Mouse (Mus musculus) activated CD4-positive, CD25-positive, alpha-beta regulatory T cell, adult 4 months (primary cell): ENCODE results near the gene Dhdds. TPM values are rescaled to one million over a fixed set of nuclear protein-coding genes. Genes with fewer than 3 reads are reported as not detected.

Source experiments
- ATAC-seq: one replicate; pipeline ENCODE4 v1.8.0; 2017
- polyA plus RNA-seq, 2 experiments: library from polyadenylated mRNA; unstranded; fragments of 100-300 nt; shearing (Covaris generic); gene quantifications; one replicate each; pipeline ENCODE4 v1.2.1; 2017

Gene Dhdds
- polyA plus RNA-seq, 2 experiments from 2014 or later, result 16.7 to 20.0 TPM

- no peak for ATAC-seq
These were observed 56.9 kb downstream of the Dhdds start for GRCm38 (mm10) chr4:133943791-133944190.

DNA sequence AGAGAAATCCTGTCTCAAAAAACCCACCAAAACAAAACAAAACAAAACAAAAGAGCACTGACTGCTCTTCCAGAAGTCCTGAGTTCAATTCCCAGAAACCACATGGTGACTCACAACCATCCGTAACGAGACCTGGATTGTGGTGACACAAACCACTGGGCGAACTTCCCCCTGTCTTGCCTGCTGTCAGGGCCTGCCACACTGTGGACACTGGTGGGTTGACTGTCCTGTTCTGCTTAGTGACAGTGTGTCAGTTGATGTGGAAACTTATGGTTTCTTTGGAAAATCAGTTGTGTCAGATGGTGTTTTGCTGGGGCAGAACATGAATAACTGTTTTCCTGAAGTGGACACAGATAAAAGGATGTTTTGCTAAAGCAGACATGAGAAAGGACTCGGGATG, 58.0 kb downstream of the Dhdds start:
- no peak for ATAC-seq

DNA sequence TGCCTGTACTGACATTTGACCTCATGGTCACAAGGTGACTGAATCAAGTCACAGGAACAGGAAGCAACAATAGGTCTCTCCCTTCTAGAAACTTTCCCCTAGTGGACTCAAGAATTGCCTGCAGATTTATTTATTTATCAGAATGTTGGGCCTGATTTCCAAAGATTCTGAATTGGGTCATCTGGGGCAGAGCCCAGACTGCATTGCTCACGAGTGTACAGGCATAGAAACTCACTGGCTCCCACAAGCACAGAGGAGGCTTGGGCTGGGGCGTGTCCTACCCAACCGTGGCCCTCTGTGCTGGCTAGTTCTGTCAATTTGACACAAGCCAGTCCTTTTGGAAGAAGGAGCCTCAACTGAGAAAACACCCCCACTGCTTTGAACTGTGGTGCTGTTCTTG, 59.1 kb downstream of the Dhdds start:
- no peak for ATAC-seq

GRCm38 (mm10) chr4:133940386-133941260, 60.1 kb downstream of the Dhdds start:
- no peak for ATAC-seq

GRCm38 (mm10) chr4:133938077-133938476, 62.6 kb downstream of the Dhdds start:
- no peak for ATAC-seq

- ATAC-seq, result no peak
These were observed 68.9 kb downstream of the Dhdds start for GRCm38 (mm10) chr4:133931785-133932184.

DNA sequence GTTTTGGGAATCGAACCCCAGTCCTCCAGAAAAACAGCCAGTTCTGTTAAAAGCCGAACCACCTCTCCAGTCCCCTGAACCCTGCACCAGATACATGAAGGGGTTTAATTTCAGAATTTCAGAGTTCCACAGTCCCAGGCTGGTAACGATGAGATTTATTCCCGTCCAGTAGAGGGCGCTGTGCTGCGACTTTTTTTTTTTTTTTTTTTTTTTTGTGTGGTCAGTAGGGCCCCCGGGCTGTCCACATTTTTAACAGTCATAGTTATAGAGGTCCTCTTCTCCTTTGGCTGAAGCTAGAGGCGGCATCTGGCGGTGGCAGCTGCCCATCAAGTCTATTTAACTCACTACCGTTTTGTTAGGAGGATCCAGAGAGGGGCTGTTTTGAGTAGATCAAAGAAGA, 69.4 kb downstream of the Dhdds start:
- no peak for ATAC-seq

GRCm38 (mm10) chr4:133929278-133929670, 71.4 kb downstream of the Dhdds start:
- ATAC-seq, result no peak

DNA sequence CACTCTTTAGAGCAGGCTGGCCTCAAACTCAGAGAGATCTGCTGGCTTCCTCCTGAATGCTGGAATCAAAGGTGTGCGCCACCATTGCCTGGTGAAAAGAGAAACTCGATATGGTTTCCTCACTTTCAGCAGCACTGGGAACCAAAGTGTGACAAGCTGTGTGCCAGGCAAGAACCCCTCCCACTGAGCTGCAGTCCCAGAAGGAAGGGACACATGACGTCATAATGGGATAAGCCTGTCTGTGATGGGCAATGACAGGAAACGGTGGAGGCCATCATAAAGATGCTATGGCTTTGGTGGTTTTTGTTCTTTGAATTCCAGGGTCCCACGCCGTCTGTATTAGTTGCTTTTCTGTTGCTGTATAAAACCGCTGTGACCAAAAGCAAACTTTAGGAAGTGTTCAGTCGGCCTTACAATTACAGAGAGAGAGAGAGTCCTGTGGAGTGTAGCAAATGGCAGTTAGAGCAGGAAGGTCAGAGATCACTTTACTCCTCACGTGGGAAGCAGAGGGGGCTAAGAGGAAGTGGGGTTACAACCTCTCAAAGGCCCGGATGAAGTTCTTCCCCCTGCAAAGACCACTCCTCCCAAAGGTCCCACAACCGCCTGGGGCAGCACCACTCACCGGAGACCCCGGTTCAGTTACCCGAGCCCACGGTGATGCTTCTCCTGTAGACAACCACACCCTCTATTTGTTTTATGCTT, 72.0 kb downstream of the Dhdds start:
- no peak for ATAC-seq

DNA sequence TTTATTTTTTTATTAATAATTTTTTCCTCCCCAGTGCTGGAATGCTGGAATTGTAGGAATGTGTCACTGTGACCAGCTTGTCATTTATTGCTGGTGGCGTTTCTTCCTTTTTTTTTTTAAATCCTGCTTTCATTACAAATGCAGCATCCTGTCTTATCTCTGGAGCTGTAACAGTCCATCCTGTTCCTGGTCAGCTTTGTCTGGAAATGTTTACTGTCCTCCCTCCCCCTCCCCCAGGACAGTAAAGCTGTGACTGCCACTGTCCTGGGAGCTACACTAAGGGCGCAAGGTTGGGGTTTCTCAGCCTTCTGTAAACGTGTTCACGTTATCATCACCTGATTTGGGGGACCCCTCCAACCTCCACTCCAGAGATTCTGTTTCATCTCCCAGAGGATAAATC, 75.5 kb downstream of the Dhdds start:
- no peak for ATAC-seq

- ATAC-seq, result no peak
These were observed 77.0 kb downstream of the Dhdds start for GRCm38 (mm10) chr4:133923743-133924142.

Other genes starting within 250 kb of the Dhdds start
- gene Arid1a, start 244.1 kb downstream of the Dhdds start, polyA plus RNA-seq, result 10 to 100 TPM; 58.4 to 79.1 TPM
- 100 to 1,000 TPM in 1 of 2 experiments, 10 to 100 TPM in 1; 96.5 to 113 TPM for gene Rps6ka1, start 113.1 kb downstream of the Dhdds start, polyA plus RNA-seq
- gene Hmgn2, start 32.3 kb downstream of the Dhdds start, polyA plus RNA-seq, result 100 to 1,000 TPM; 478 to 642 TPM
- not detected for gene Lin28a, start 17.9 kb upstream of the Dhdds start, polyA plus RNA-seq
- under 1 TPM; 0.33 to 0.37 TPM for gene Zfp683, start 52.9 kb upstream of the Dhdds start, polyA plus RNA-seq
- gene Crybg2, start 59.9 kb upstream of the Dhdds start, polyA plus RNA-seq, result 10 to 100 TPM; 15.7 to 20.2 TPM
- gene Cd52, start 94.2 kb upstream of the Dhdds start, polyA plus RNA-seq, result 1,000 to 10,000 TPM; 3,607 to 4,442 TPM
- gene Ubxn11, start 101.7 kb upstream of the Dhdds start, polyA plus RNA-seq, result 10 to 100 TPM; 33.7 to 34.2 TPM
- gene Sh3bgrl3, start 127.9 kb upstream of the Dhdds start, polyA plus RNA-seq, result 1,000 to 10,000 TPM; 1,097 to 1,279 TPM
- gene Cep85, start 186.2 kb upstream of the Dhdds start, polyA plus RNA-seq, result 100 to 1,000 TPM in 1 of 2 experiments, 10 to 100 TPM in 1; 63.2 to 139 TPM
- under 1 TPM in 1 of 2 experiments, not detected in 1; 0.15 TPM for gene Gm7534, start 202.1 kb upstream of the Dhdds start, polyA plus RNA-seq
- gene Catsper4, start 226.5 kb upstream of the Dhdds start, polyA plus RNA-seq, result not detected
- gene Cnksr1, start 237.5 kb upstream of the Dhdds start, polyA plus RNA-seq, result not detected
- gene E130218I03Rik, start 242.7 kb upstream of the Dhdds start, polyA plus RNA-seq, result 1 to 10 TPM in 1 of 2 experiments, under 1 TPM in 1; 0.37 to 6.4 TPM
- gene Zfp593, start 244.7 kb upstream of the Dhdds start, polyA plus RNA-seq, result 1 to 10 TPM; 5.1 to 6.4 TPM
- not detected for gene Gm30191, start 246.0 kb upstream of the Dhdds start, polyA plus RNA-seq